Comparison of ENCODE assay signal across 1 mouse cellular context in the genomic region with DNA sequence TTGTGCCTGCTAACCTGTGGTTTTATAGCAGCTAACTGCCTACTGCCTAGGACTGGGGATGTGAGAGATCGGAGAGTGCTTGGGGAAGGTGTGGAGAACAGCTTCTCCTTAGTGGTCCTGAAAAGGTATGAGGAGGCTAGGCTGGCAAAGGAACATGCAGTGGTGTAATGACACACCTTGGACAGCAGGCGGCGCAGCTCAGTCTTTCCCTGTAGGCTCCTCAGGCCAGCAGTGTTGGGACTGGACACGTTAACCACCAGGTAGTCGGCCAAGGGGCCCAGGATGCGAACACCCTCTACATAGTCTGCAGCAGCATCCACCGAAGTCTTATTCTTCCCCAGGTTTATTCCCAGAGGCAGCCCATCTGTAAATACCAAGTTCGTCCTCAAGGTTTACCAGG.
TF ChIP-seq lines count a peak whose summit lies in the region.

No protein-coding gene starts in this region.

TF ChIP-seq in CH12.LX, 34 proteins besides CTCF, POLR2A, EP300 and RAD21:
- TF ChIP-seq SMC3 (IDR thresholded peaks at IDR 0.05; ENCODE audit: low read depth, low read length) (peak; percentile 65), MAZ (IDR thresholded peaks at IDR 0.05; ENCODE audit: low read depth, low read length) (no peak), JUND (conservative IDR thresholded peaks at IDR 0.05; ENCODE audit: low read depth, low read length) (no peak), BHLHE40 (IDR thresholded peaks at IDR 0.05; ENCODE audit: low read depth, low read length) (no peak)
TF ChIP-seq in CH12.LX: peak in this region for 1.
